In the genomic region with DNA sequence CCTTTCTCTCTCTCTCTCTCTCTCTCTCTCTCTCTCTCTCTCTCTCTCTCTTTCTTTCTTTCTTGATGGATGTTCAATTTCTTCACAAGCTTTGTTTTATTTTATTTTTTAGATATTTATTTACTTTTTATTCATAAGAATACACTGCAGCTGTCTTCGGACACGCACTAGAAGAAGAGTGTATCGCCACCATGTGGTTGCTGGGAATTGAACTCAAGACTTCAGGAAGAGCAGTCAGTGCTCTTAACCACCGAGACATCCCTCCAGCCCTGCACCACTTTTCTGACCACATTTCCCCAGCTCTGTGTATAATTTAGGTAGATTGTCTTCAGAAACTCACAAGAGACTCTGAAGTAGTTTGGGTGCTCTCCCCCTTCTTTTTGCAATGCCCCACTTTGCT, we compare ENCODE assay signal across 7 mouse cellular contexts. TPM values are rescaled to one million over a fixed set of nuclear protein-coding genes. Genes with fewer than 3 reads are reported as not detected.
DNase-seq lines count a peak whose midpoint lies in the region; ATAC-seq lines count a peak whose summit lies in the region.

No protein-coding gene starts in this region.

- H3K4me1 ChIP-seq in heart, embryonic 12.5 days (replicated peaks) = peaks cover 50% of the 10 kb centered on the region
- H3K4me1 ChIP-seq in hindbrain, embryonic 14.5 days (replicated peaks; ENCODE audit: control insufficient read depth, insufficient read depth, low read length) = peaks cover 15% of the 10 kb centered on the region; the same call in 1 of the 2 replicates
- H3K4me1 ChIP-seq in stomach, embryonic 16.5 days (ENCODE audit: control insufficient read depth, insufficient read depth, low read length) = 0 out of 2 replicates have a peak, but pooled peaks cover 4% of the 10 kb centered on the region

- 57% methylated on average over 4 of the region's 4 CpGs for WGBS in heart, embryonic 12.5 days
- WGBS in hindbrain, embryonic 14.5 days = 58% methylated on average over 4 of the region's 4 CpGs
- 55% methylated on average over 4 of the region's 4 CpGs for WGBS in stomach, embryonic 16.5 days

- H3K36me3 ChIP-seq in heart, embryonic 12.5 days = no peaks in the 10 kb centered on the region
- H3K36me3 ChIP-seq in hindbrain, embryonic 14.5 days (replicated peaks; ENCODE audit: control insufficient read depth, insufficient read depth) = no peaks in the 10 kb centered on the region
- no peaks in the 10 kb centered on the region for H3K36me3 ChIP-seq in stomach, embryonic 16.5 days (ENCODE audit: control insufficient read depth, insufficient read depth, low read length)

- H3K9ac ChIP-seq in heart, embryonic 12.5 days = no peak overlapping the region
- no peak overlapping the region for H3K9ac ChIP-seq in hindbrain, embryonic 14.5 days
- H3K9ac ChIP-seq in stomach, embryonic 16.5 days (ENCODE audit: low read length) = peak overlapping the region; percentile 28; the same call in 1 of the 2 replicates

- H3K4me3 ChIP-seq in heart, embryonic 12.5 days = no peak overlapping the region
- H3K4me3 ChIP-seq in hindbrain, embryonic 14.5 days (replicated peaks; ENCODE audit: low read length) = no peak overlapping the region
- no peak overlapping the region for H3K4me3 ChIP-seq in stomach, embryonic 16.5 days (replicated peaks; ENCODE audit: low read length)

- DNase-seq in heart, postnatal 36 days = no peak
- DNase-seq in retina, embryonic 14.5 days (ENCODE audit: low spot score) = peak; percentile 44
- no peak for DNase-seq in retina, postnatal 1 day
- no peak for DNase-seq in hindbrain, embryonic 14.5 days (ENCODE audit: low spot score)
- DNase-seq in adrenal gland, postnatal 4 days (ENCODE audit: low spot score in 2 of 2) = no peak

- intact Hi-C loops in heart, postnatal 36 days (cut with DNase I) = no loop called here

- H3K27me3 ChIP-seq in heart, embryonic 12.5 days (replicated peaks) = no peaks in the 10 kb centered on the region
- H3K27me3 ChIP-seq in hindbrain, embryonic 14.5 days (ENCODE audit: control insufficient read depth, insufficient read depth, low read length) = no peaks in the 10 kb centered on the region
- H3K27me3 ChIP-seq in stomach, embryonic 16.5 days (ENCODE audit: control insufficient read depth, insufficient read depth, low read length) = no peaks in the 10 kb centered on the region

- ATAC-seq in heart, embryonic 12.5 days (ENCODE audit: insufficient number of reproducible peaks, low FRiP score) = no peak
- ATAC-seq in hindbrain, embryonic 14.5 days (ENCODE audit: low FRiP score) = no peak
- no peak for ATAC-seq in stomach, embryonic 16.5 days (ENCODE audit: insufficient read depth, low FRiP score)

- peak overlapping the region; percentile 85 for H3K27ac ChIP-seq in heart, embryonic 12.5 days (ENCODE audit: poor library complexity, severe bottlenecking)
- peak overlapping the region; percentile 57; the same call in 1 of the 2 replicates for H3K27ac ChIP-seq in hindbrain, embryonic 14.5 days
- H3K27ac ChIP-seq in stomach, embryonic 16.5 days (ENCODE audit: low read length) = peak overlapping the region; percentile 60

- H3K4me2 ChIP-seq in heart, embryonic 12.5 days = no peak overlapping the region
- H3K4me2 ChIP-seq in hindbrain, embryonic 14.5 days (replicated peaks) = no peak overlapping the region
- no peak overlapping the region for H3K4me2 ChIP-seq in stomach, embryonic 16.5 days (ENCODE audit: low read depth, low read length)

- no peaks in the 10 kb centered on the region for H3K9me3 ChIP-seq in heart, embryonic 12.5 days (replicated peaks)
- H3K9me3 ChIP-seq in hindbrain, embryonic 14.5 days (ENCODE audit: control insufficient read depth, low read length) = no peaks in the 10 kb centered on the region
- H3K9me3 ChIP-seq in stomach, embryonic 16.5 days (replicated peaks; ENCODE audit: control insufficient read depth, low read length) = no peaks in the 10 kb centered on the region

RNA-seq across cellular contexts. Expression of gene Rab11a, which starts 36.4 kb away (rescaled TPM):
- polyA plus RNA-seq in heart, embryonic 12.5 days (2016; fragmentation: Nextera tagmentation; extraction: Ambion mirVana) = 325 and 346 TPM in 2 replicates
- 100 to 1,000 TPM; 181 to 194 TPM for total RNA-seq in heart, postnatal 36 days (2021)
- 450 and 457 TPM in 2 replicates for polyA plus RNA-seq in hindbrain, embryonic 14.5 days (2014; fragmentation: Nextera tagmentation; extraction: Ambion mirVana)
- polyA plus RNA-seq in stomach, embryonic 16.5 days (2015; fragmentation: Nextera tagmentation; extraction: Ambion mirVana) = 535 and 653 TPM in 2 replicates
- 100 to 1,000 TPM; 304 to 332 TPM for total RNA-seq in adrenal gland, postnatal 4 days (2021)

RNA-seq across cellular contexts. Expression of gene Dennd4a, which starts 37.2 kb away (rescaled TPM):
- polyA plus RNA-seq in heart, embryonic 12.5 days (2016; fragmentation: Nextera tagmentation; extraction: Ambion mirVana) = 5.4 and 8.0 TPM in 2 replicates
- total RNA-seq in heart, postnatal 36 days (2021) = 1 to 10 TPM; 7.7 to 8.4 TPM
- 12.4 and 12.7 TPM in 2 replicates for polyA plus RNA-seq in hindbrain, embryonic 14.5 days (2014; fragmentation: Nextera tagmentation; extraction: Ambion mirVana)
- polyA plus RNA-seq in stomach, embryonic 16.5 days (2015; fragmentation: Nextera tagmentation; extraction: Ambion mirVana) = 8.0 and 8.3 TPM in 2 replicates
- total RNA-seq in adrenal gland, postnatal 4 days (2021) = 10 to 100 TPM; 19.5 to 21.8 TPM
